Mouse (Mus musculus) G1E (cell line): Measurements from ENCODE around the gene Fgfr2. TPM values are rescaled to one million over a fixed set of nuclear protein-coding genes. Genes with fewer than 3 reads are reported as not detected.

Experiments
- ATAC-seq: 2 replicates; pipeline ENCODE4 v1.8.0; 2016; ENCODE audit warnings: mild to moderate bottlenecking; ENCODE audit not compliant: insufficient number of reproducible peaks, poor library complexity, low FRiP score, severe bottlenecking; ENCODE audit errors: extremely low read depth
- DNase-seq: peaks from one replicate; pipeline ENCODE4 v3.0.0; 2012; ENCODE audit warnings: low spot score
- H3K27me3 ChIP-seq: 2 replicates; pipeline ENCODE4 v1.6.1; 2012; ENCODE audit warnings: mild to moderate bottlenecking, low read length, inconsistent platforms; ENCODE audit not compliant: insufficient read depth
- H3K36me3 ChIP-seq: replicated peaks from 2 replicates; pipeline ENCODE3; 2012; ENCODE audit warnings: mild to moderate bottlenecking, inconsistent platforms
- H3K4me1 ChIP-seq: 2 replicates; pipeline ENCODE4 v1.6.1; 2012; ENCODE audit warnings: low read depth, low read length, inconsistent platforms, mixed read lengths; ENCODE audit not compliant: insufficient read depth
- H3K4me3 ChIP-seq: 2 replicates; pipeline ENCODE4 v1.5.1; 2012; ENCODE audit warnings: low read depth, mild to moderate bottlenecking, inconsistent platforms, low read length, moderate library complexity, mixed read lengths
- H3K9me3 ChIP-seq: replicated peaks from 2 replicates; pipeline ENCODE4 v1.6.1; 2012; ENCODE audit warnings: inconsistent platforms
- CTCF ChIP-seq: IDR thresholded peaks from 2 replicates; pipeline ENCODE4 v1.5.1; 2012; ENCODE audit warnings: low read depth, low read length, inconsistent platforms, mixed read lengths
- GATA1 ChIP-seq: IDR thresholded peaks from 2 replicates; pipeline ENCODE4 v1.6.1; 2012; ENCODE audit warnings: borderline replicate concordance, low read length, inconsistent platforms, mixed read lengths
- GATA2 ChIP-seq: IDR thresholded peaks from 2 replicates; pipeline ENCODE4 v1.6.1; 2012; ENCODE audit warnings: low read depth, low read length, inconsistent platforms, borderline replicate concordance
- POLR2AphosphoS5 ChIP-seq: IDR thresholded peaks from 2 replicates; pipeline ENCODE4 v1.6.1; 2012; ENCODE audit warnings: low read depth, low read length, inconsistent platforms; ENCODE audit not compliant: insufficient replicate concordance
- TAL1 ChIP-seq: conservative IDR thresholded peaks from 2 replicates; pipeline ENCODE4 v1.6.1; 2012; ENCODE audit warnings: low read depth, low read length, inconsistent platforms, mixed read lengths
- polyA plus RNA-seq: library from polyadenylated mRNA; stranded (reverse); fragments of >175 nt; gene quantifications from 2 replicates; pipeline ENCODE4 v1.2.3, GENCODE M21; 2012
- total RNA-seq, 2 experiments: library from RNA; stranded (forward) in 1 of 2; stranded (reverse) in 1 of 2; fragments of 200-1000 nt in 1 of 2; fragments of >200 nt in 1 of 2; fragmentation: Nextera tagmentation in 1 of 2; gene quantifications; 2 replicates each; pipeline ENCODE4 v1.2.3; 2014 to 2017

Fgfr2 gene
- total and polyA plus RNA-seq, 3 experiments, result 0.22 TPM; not detected in 2

GRCm38 (mm10) chr7:132258817-132259216 is 864.3 kb downstream of the Fgfr2 start:
- no peak overlapping the region for H3K4me3 ChIP-seq
- no peaks in the 10 kb centered on the region for H3K4me1 ChIP-seq
- H3K27me3 ChIP-seq, result no peaks in the 10 kb centered on the region
- ATAC-seq, result no peak
- H3K36me3 ChIP-seq, result no peaks in the 10 kb centered on the region
- H3K9me3 ChIP-seq, result peaks cover 85% of the 10 kb centered on the region
- TF ChIP-seq GATA1 (no peak), CTCF (no peak), POLR2AphosphoS5 (no peak), TAL1 (no peak), GATA2 (no peak)
- no peak for DNase-seq

- Histone ChIP-seq H3K9me3 (peaks cover 85% of the 10 kb centered on the region), H3K4me1 (no peaks in the 10 kb centered on the region), H3K27me3 (no peaks in the 10 kb centered on the region), H3K4me3 (no peak overlapping the region), H3K36me3 (no peaks in the 10 kb centered on the region)
- DNase-seq (no peak), ATAC-seq (no peak)
- TF ChIP-seq GATA2 (no peak), TAL1 (no peak), GATA1 (no peak), CTCF (no peak), POLR2AphosphoS5 (no peak)
These were observed 864.9 kb downstream of the Fgfr2 start for GRCm38 (mm10) chr7:132258216-132258615.

GRCm38 (mm10) chr7:132253513-132253912 is 869.6 kb downstream of the Fgfr2 start:
- H3K4me1 ChIP-seq, result no peaks in the 10 kb centered on the region
- H3K27me3 ChIP-seq, result no peaks in the 10 kb centered on the region
- peaks cover 84% of the 10 kb centered on the region for H3K9me3 ChIP-seq
- no peak for TF ChIP-seq GATA1
- TF ChIP-seq POLR2AphosphoS5, result no peak
- no peak for TF ChIP-seq GATA2
- TF ChIP-seq TAL1, result no peak
- TF ChIP-seq CTCF, result no peak
- ATAC-seq (no peak), DNase-seq (no peak)
- no peak overlapping the region for H3K4me3 ChIP-seq
- H3K36me3 ChIP-seq, result no peaks in the 10 kb centered on the region

- Histone ChIP-seq H3K36me3 (no peaks in the 10 kb centered on the region), H3K4me1 (no peaks in the 10 kb centered on the region), H3K27me3 (no peaks in the 10 kb centered on the region), H3K9me3 (peaks cover 85% of the 10 kb centered on the region), H3K4me3 (no peak overlapping the region)
- TF ChIP-seq GATA2, result no peak
- no peak for TF ChIP-seq POLR2AphosphoS5
- TF ChIP-seq GATA1, result no peak
- no peak for TF ChIP-seq TAL1
- no peak for TF ChIP-seq CTCF
- no peak for ATAC-seq
- DNase-seq, result no peak
These were observed 870.1 kb downstream of the Fgfr2 start for GRCm38 (mm10) chr7:132253078-132253477.

GRCm38 (mm10) chr7:132249563-132250119 is 873.5 kb downstream of the Fgfr2 start:
- TF ChIP-seq GATA2, result no peak
- TF ChIP-seq POLR2AphosphoS5, result no peak
- no peak for TF ChIP-seq CTCF
- no peak for TF ChIP-seq TAL1
- no peak for TF ChIP-seq GATA1
- H3K9me3 ChIP-seq, result peaks cover 87% of the 10 kb centered on the region
- H3K27me3 ChIP-seq, result no peaks in the 10 kb centered on the region
- no peaks in the 10 kb centered on the region for H3K4me1 ChIP-seq
- ATAC-seq, result no peak
- no peaks in the 10 kb centered on the region for H3K36me3 ChIP-seq
- no peak overlapping the region for H3K4me3 ChIP-seq
- DNase-seq, result no peak

GRCm38 (mm10) chr7:132247567-132247966 is 875.6 kb downstream of the Fgfr2 start:
- no peak for TF ChIP-seq GATA1
- TF ChIP-seq GATA2, result no peak
- no peak for TF ChIP-seq CTCF
- no peak for TF ChIP-seq TAL1
- no peak for TF ChIP-seq POLR2AphosphoS5
- DNase-seq (no peak), ATAC-seq (no peak)

GRCm38 (mm10) chr7:132247091-132247490 is 876.1 kb downstream of the Fgfr2 start:
- Histone ChIP-seq H3K36me3 (no peaks in the 10 kb centered on the region), H3K4me1 (no peaks in the 10 kb centered on the region), H3K4me3 (no peak overlapping the region), H3K27me3 (no peaks in the 10 kb centered on the region), H3K9me3 (peaks cover 88% of the 10 kb centered on the region)
- ATAC-seq, result no peak
- no peak for DNase-seq
- TF ChIP-seq CTCF (no peak), POLR2AphosphoS5 (no peak), GATA2 (no peak), GATA1 (no peak), TAL1 (no peak)

More at GRCm38 (mm10) chr7:132247567-132247966, 875.6 kb downstream of the Fgfr2 start:
- Histone ChIP-seq H3K4me3 (no peak overlapping the region), H3K36me3 (no peaks in the 10 kb centered on the region), H3K9me3 (peaks cover 87% of the 10 kb centered on the region), H3K4me1 (no peaks in the 10 kb centered on the region), H3K27me3 (no peaks in the 10 kb centered on the region)
